Comparison of ENCODE assay signal across 18 mouse cellular contexts in genomic region chr2:119175614-119176013, GRCm38 (mm10). TPM values are rescaled to one million over a fixed set of nuclear protein-coding genes. Genes with fewer than 3 reads are reported as not detected.
DNase-seq lines count a peak whose midpoint lies in the region; ATAC-seq and TF ChIP-seq lines count a peak whose summit lies in the region.
"Had no signal": no experiment of that assay in that cellular context is flagged by ENCODE, and none has a peak within 500 bp of the region (broad histone marks: within the 10 kb centered on the region; RNA-seq: fewer than 3 reads in every experiment).

No protein-coding gene starts in this region.

- no peak overlapping the region for H3K4me3 ChIP-seq in intestine, embryonic 16.5 days (ENCODE audit: low read length)
- no peak overlapping the region for H3K4me3 ChIP-seq in intestine, postnatal 0 days (ENCODE audit: low read depth, low read length)
- peak overlapping the region; percentile 10 for H3K4me3 ChIP-seq in testis, adult 2 months (ENCODE audit: control insufficient read depth, low read depth, low read length)
- H3K4me3 ChIP-seq in stomach, postnatal 0 days (ENCODE audit: low read depth, low read length): no peak overlapping the region
- H3K4me3 ChIP-seq: forebrain, embryonic 12.5 days; heart, embryonic 15.5 days; hindbrain, embryonic 12.5 days; left cerebral cortex, adult 2 months had no signal

- H3K9ac ChIP-seq in intestine, embryonic 16.5 days (ENCODE audit: low read depth, low read length): 0 out of 2 replicates have a peak overlapping the region, but pooled peaks have one; percentile 4
- H3K9ac ChIP-seq in intestine, postnatal 0 days (ENCODE audit: low read depth, low read length): no peak overlapping the region
- H3K9ac ChIP-seq in stomach, postnatal 0 days (ENCODE audit: low read length): no peak overlapping the region
- H3K9ac ChIP-seq: forebrain, embryonic 12.5 days; heart, embryonic 15.5 days; hindbrain, embryonic 12.5 days had no signal

- H3K27me3 ChIP-seq in intestine, embryonic 16.5 days (replicated peaks; ENCODE audit: control insufficient read depth, insufficient read depth, low read length): no peaks in the 10 kb centered on the region
- no peaks in the 10 kb centered on the region for H3K27me3 ChIP-seq in intestine, postnatal 0 days (replicated peaks; ENCODE audit: control insufficient read depth, insufficient read depth, low read length)
- H3K27me3 ChIP-seq in testis, adult 2 months (ENCODE audit: control insufficient read depth, insufficient read depth, low read length): no peaks in the 10 kb centered on the region
- H3K27me3 ChIP-seq in stomach, postnatal 0 days (ENCODE audit: control insufficient read depth, insufficient read depth, low read length): no peaks in the 10 kb centered on the region
- H3K27me3 ChIP-seq: forebrain, embryonic 12.5 days; heart, embryonic 15.5 days; hindbrain, embryonic 12.5 days had no signal

- DNase-seq in testis, postnatal 10 days (ENCODE audit: low spot score): no peak
- peak; percentile 35 to 62 for DNase-seq in kidney, postnatal 25 days
- DNase-seq in stomach, postnatal 0 days (ENCODE audit: low spot score): no peak
- no peak for DNase-seq in cerebellum, postnatal 4 days (ENCODE audit: low spot score in 2 of 2)
- DNase-seq: adrenal gland, postnatal 25 days; cerebellum, adult 9-10 months; embryo, embryonic 11 days; midbrain, embryonic 14.5 days; thymus, adult 2 months had no signal

- no peaks in the 10 kb centered on the region for H3K9me3 ChIP-seq in intestine, embryonic 16.5 days (ENCODE audit: control insufficient read depth, low read length)
- no peaks in the 10 kb centered on the region for H3K9me3 ChIP-seq in intestine, postnatal 0 days (ENCODE audit: control insufficient read depth)
- no peaks in the 10 kb centered on the region for H3K9me3 ChIP-seq in stomach, postnatal 0 days (ENCODE audit: control insufficient read depth, low read length)
- H3K9me3 ChIP-seq: forebrain, embryonic 12.5 days; heart, embryonic 15.5 days; hindbrain, embryonic 12.5 days had no signal

- TF ChIP-seq EP300 in stomach, postnatal 0 days (optimal IDR thresholded peaks at IDR 0.05): no peak

- TF ChIP-seq POLR2A in testis, adult 2 months (IDR thresholded peaks at IDR 0.05; ENCODE audit: control insufficient read depth, low read depth, low read length): no peak

- H3K4me1 ChIP-seq in intestine, embryonic 16.5 days (ENCODE audit: control insufficient read depth, insufficient read depth, low read length): peaks cover 20% of the 10 kb centered on the region
- no peaks in the 10 kb centered on the region for H3K4me1 ChIP-seq in intestine, postnatal 0 days (replicated peaks; ENCODE audit: control insufficient read depth, insufficient read depth, low read length)
- H3K4me1 ChIP-seq in testis, adult 2 months (ENCODE audit: control insufficient read depth, insufficient read depth, low read length): no peaks in the 10 kb centered on the region
- H3K4me1 ChIP-seq in stomach, postnatal 0 days (replicated peaks; ENCODE audit: control insufficient read depth, insufficient read depth): 0 out of 2 replicates have a peak, but pooled peaks cover 2% of the 10 kb centered on the region

- H3K27ac ChIP-seq in intestine, embryonic 16.5 days (ENCODE audit: low read length): no peak overlapping the region
- H3K27ac ChIP-seq in intestine, postnatal 0 days (ENCODE audit: low read depth, low read length): no peak overlapping the region
- no peak overlapping the region for H3K27ac ChIP-seq in testis, adult 2 months (ENCODE audit: control insufficient read depth, insufficient read depth, low read depth, low read length)
- no peak overlapping the region for H3K27ac ChIP-seq in stomach, postnatal 0 days (replicated peaks)
- H3K27ac ChIP-seq: forebrain, embryonic 12.5 days; heart, embryonic 15.5 days; hindbrain, embryonic 12.5 days; left cerebral cortex, adult 2 months had no signal

- ATAC-seq in intestine, embryonic 16.5 days: no peak
- no peak for ATAC-seq in intestine, postnatal 0 days
- peak; percentile 63 for ATAC-seq in stomach, postnatal 0 days (ENCODE audit: low FRiP score, low TSS enrichment)
- no peak for ATAC-seq in megakaryocyte-erythroid progenitor cell, adult 5-6 weeks (replicated peaks; ENCODE audit: low FRiP score, low TSS enrichment, poor library complexity, severe bottlenecking)

- TF ChIP-seq CTCF in intestine, postnatal 0 days (IDR thresholded peaks at IDR 0.05; ENCODE audit: low read depth): no peak
- TF ChIP-seq CTCF in testis, adult 2 months (IDR thresholded peaks at IDR 0.05; ENCODE audit: control insufficient read depth, insufficient read depth, insufficient replicate concordance, low read depth, low read length): no peak
- no peak for TF ChIP-seq CTCF in stomach, postnatal 0 days (IDR thresholded peaks at IDR 0.05; ENCODE audit: low read depth)

- WGBS in intestine, embryonic 16.5 days: 66% methylated on average over 6 of the region's 6 CpGs
- WGBS in intestine, postnatal 0 days: 53% methylated on average over 6 of the region's 6 CpGs
- WGBS in stomach, postnatal 0 days: 49% methylated on average over 6 of the region's 6 CpGs

- no peaks in the 10 kb centered on the region for H3K36me3 ChIP-seq in intestine, embryonic 16.5 days (ENCODE audit: control insufficient read depth, insufficient read depth, low read length)
- peaks cover 14% of the 10 kb centered on the region; the same call in 1 of the 2 replicates for H3K36me3 ChIP-seq in intestine, postnatal 0 days (ENCODE audit: control insufficient read depth, insufficient read depth)
- peaks cover 2% of the 10 kb centered on the region for H3K36me3 ChIP-seq in testis, adult 2 months (ENCODE audit: control insufficient read depth, insufficient read depth, low read length)
- H3K36me3 ChIP-seq in stomach, postnatal 0 days (ENCODE audit: control insufficient read depth, insufficient read depth, low read length): peaks cover 3% of the 10 kb centered on the region; the same call in 1 of the 2 replicates

- no peak overlapping the region for H3K4me2 ChIP-seq in intestine, embryonic 16.5 days (ENCODE audit: low read depth, low read length)
- no peak overlapping the region for H3K4me2 ChIP-seq in intestine, postnatal 0 days (replicated peaks; ENCODE audit: low read depth)
- no peak overlapping the region for H3K4me2 ChIP-seq in stomach, postnatal 0 days (replicated peaks; ENCODE audit: low read depth)
- H3K4me2 ChIP-seq: forebrain, embryonic 12.5 days; heart, embryonic 15.5 days; hindbrain, embryonic 12.5 days had no signal

RNA-seq across cellular contexts. Expression of gene Gm14137, which starts 1.3 kb away (rescaled TPM):
- polyA plus RNA-seq in intestine, embryonic 16.5 days (2015; fragmentation: Nextera tagmentation; extraction: Ambion mirVana): 0.15 and 0.31 TPM in 2 replicates
- 0.08 and 0.18 TPM in 2 replicates for polyA plus RNA-seq in intestine, postnatal 0 days (2015; fragmentation: Nextera tagmentation; extraction: Ambion mirVana)
- polyA plus RNA-seq in testis, adult 2 months (2012; rRNA removed): 4.7 and 4.8 TPM in 2 replicates
- polyA plus RNA-seq in stomach, postnatal 0 days (2015; fragmentation: Nextera tagmentation; extraction: Ambion mirVana): 4.3 and 4.9 TPM in 2 replicates
- total RNA-seq in megakaryocyte-erythroid progenitor cell, adult 5-6 weeks (2014; fragmentation: Nextera tagmentation): not detected in 2 replicates
- total RNA-seq in megakaryocyte-erythroid progenitor cell, adult 5-6 weeks (2017): not detected in 2 replicates
- total RNA-seq: left cerebral cortex, adult 2 months; MEL had no signal

RNA-seq across cellular contexts. Expression of gene Gchfr, which starts 8.0 kb away (rescaled TPM):
- polyA plus RNA-seq in intestine, embryonic 16.5 days (2015; fragmentation: Nextera tagmentation; extraction: Ambion mirVana): 41.2 and 51.9 TPM in 2 replicates
- polyA plus RNA-seq in intestine, postnatal 0 days (2015; fragmentation: Nextera tagmentation; extraction: Ambion mirVana): 124 and 136 TPM in 2 replicates
- 6.4 and 11.9 TPM in 2 replicates for polyA plus RNA-seq in testis, adult 2 months (2012; rRNA removed)
- 1.3 and 1.5 TPM in 2 replicates for polyA plus RNA-seq in stomach, postnatal 0 days (2015; fragmentation: Nextera tagmentation; extraction: Ambion mirVana)
- total RNA-seq in megakaryocyte-erythroid progenitor cell, adult 5-6 weeks (2014; fragmentation: Nextera tagmentation): 1.0 TPM in 1 of 2 replicates, not detected in the other
- not detected in 2 replicates for total RNA-seq in megakaryocyte-erythroid progenitor cell, adult 5-6 weeks (2017)
- total RNA-seq: left cerebral cortex, adult 2 months; MEL had no signal

RNA-seq across cellular contexts. Expression of gene Rmdn3, which starts 18.8 kb away (rescaled TPM):
- polyA plus RNA-seq in intestine, embryonic 16.5 days (2015; fragmentation: Nextera tagmentation; extraction: Ambion mirVana): 63.9 and 73.2 TPM in 2 replicates
- polyA plus RNA-seq in intestine, postnatal 0 days (2015; fragmentation: Nextera tagmentation; extraction: Ambion mirVana): 177 and 185 TPM in 2 replicates
- polyA plus RNA-seq in testis, adult 2 months (2012; rRNA removed): 9.2 and 10.7 TPM in 2 replicates
- polyA plus RNA-seq in stomach, postnatal 0 days (2015; fragmentation: Nextera tagmentation; extraction: Ambion mirVana): 40.1 and 40.5 TPM in 2 replicates
- 40.0 and 58.7 TPM in 2 replicates for total RNA-seq in megakaryocyte-erythroid progenitor cell, adult 5-6 weeks (2014; fragmentation: Nextera tagmentation)
- total RNA-seq in megakaryocyte-erythroid progenitor cell, adult 5-6 weeks (2017): 61.9 and 76.4 TPM in 2 replicates

RNA-seq across cellular contexts. Expression of gene Zfyve19, which starts 32.8 kb away (rescaled TPM):
- polyA plus RNA-seq in intestine, embryonic 16.5 days (2015; fragmentation: Nextera tagmentation; extraction: Ambion mirVana): 69.1 and 69.8 TPM in 2 replicates
- 36.3 and 38.7 TPM in 2 replicates for polyA plus RNA-seq in intestine, postnatal 0 days (2015; fragmentation: Nextera tagmentation; extraction: Ambion mirVana)
- polyA plus RNA-seq in testis, adult 2 months (2012; rRNA removed): 34.5 and 38.7 TPM in 2 replicates
- 28.5 and 30.9 TPM in 2 replicates for polyA plus RNA-seq in stomach, postnatal 0 days (2015; fragmentation: Nextera tagmentation; extraction: Ambion mirVana)
- 22.5 and 46.2 TPM in 2 replicates for total RNA-seq in megakaryocyte-erythroid progenitor cell, adult 5-6 weeks (2014; fragmentation: Nextera tagmentation)
- total RNA-seq in megakaryocyte-erythroid progenitor cell, adult 5-6 weeks (2017): 29.4 and 35.9 TPM in 2 replicates

RNA-seq across cellular contexts. Expression of gene Dnajc17, which starts 33.0 kb away (rescaled TPM):
- polyA plus RNA-seq in intestine, embryonic 16.5 days (2015; fragmentation: Nextera tagmentation; extraction: Ambion mirVana): 10.3 and 14.9 TPM in 2 replicates
- polyA plus RNA-seq in intestine, postnatal 0 days (2015; fragmentation: Nextera tagmentation; extraction: Ambion mirVana): 8.8 and 9.4 TPM in 2 replicates
- 3.7 and 3.8 TPM in 2 replicates for polyA plus RNA-seq in testis, adult 2 months (2012; rRNA removed)
- 11.7 and 12.5 TPM in 2 replicates for polyA plus RNA-seq in stomach, postnatal 0 days (2015; fragmentation: Nextera tagmentation; extraction: Ambion mirVana)
- 10.3 and 21.8 TPM in 2 replicates for total RNA-seq in megakaryocyte-erythroid progenitor cell, adult 5-6 weeks (2014; fragmentation: Nextera tagmentation)
- 39.6 and 52.1 TPM in 2 replicates for total RNA-seq in megakaryocyte-erythroid progenitor cell, adult 5-6 weeks (2017)

Comparison
In these comparisons a context has a peak if more than half of its experiments do, and no peak if none do; other contexts are left out.
1. DNase-seq: peak in kidney, postnatal 25 days (2 of 2); none in testis, postnatal 10 days (single experiment), stomach, postnatal 0 days (single experiment) and cerebellum, postnatal 4 days (0 of 2).